Mouse (Mus musculus) large intestine, adult 2 months (tissue): ENCODE results near the gene Alg14. TPM values are rescaled to one million over a fixed set of nuclear protein-coding genes. Genes with fewer than 3 reads are reported as not detected.

Experiments
- DNase-seq: peaks from one replicate; pipeline ENCODE4 v3.0.0-alpha.2; 2012; ENCODE audit warnings: low read depth, low spot score
- WGBS: fragments of 180-500 bp; shearing (Covaris S2); methylation state at CpG from one replicate; pipeline ENCODE4 v1.1.7; 2018; 5-methylcytosine and 5-hydroxymethylcytosine counted together
- polyA plus RNA-seq: library from polyadenylated mRNA; depleted of rRNA; stranded (reverse); fragments of >200 nt; gene quantifications from 2 replicates; pipeline ENCODE4 v1.2.3, GENCODE M21; 2012; rRNA removed

Gene Alg14
- polyA plus RNA-seq, 1 experiment = 15.2 TPM

DNA sequence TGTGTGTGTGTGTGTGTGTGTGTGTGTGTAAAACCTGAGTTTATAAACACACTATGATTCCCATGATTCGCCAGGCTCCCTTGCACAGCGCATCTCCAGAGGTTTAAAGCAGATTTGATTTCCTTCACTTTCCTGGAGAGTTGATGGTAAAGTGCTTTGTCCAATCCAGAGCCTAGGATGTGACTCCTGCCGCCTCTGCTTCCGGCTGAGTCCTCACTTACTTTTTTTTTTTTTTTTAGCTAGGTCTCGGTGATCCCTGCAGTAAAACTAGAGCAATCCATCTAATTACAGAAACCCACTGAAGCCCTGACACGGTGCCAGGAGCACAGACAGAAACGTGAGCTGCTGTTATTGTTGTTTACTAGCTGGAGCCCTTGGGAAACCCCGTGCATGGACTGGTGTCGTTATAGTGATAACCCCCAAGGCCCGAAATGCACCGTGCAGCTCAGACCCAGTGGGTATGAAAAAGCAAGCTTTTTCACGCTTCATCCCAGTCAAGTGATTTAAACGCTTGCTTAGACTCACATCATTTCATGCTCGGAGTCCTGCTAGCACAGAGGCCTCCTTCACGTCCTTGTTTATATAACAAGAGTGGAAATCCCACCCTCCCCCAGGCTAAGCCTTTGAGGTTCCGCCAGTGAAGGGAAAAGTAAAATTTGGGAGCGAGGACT lies 98.4 kb downstream of the Alg14 start:
- no peak for DNase-seq
- WGBS = 54% methylated on average over 17 of the region's 17 CpGs

DNA sequence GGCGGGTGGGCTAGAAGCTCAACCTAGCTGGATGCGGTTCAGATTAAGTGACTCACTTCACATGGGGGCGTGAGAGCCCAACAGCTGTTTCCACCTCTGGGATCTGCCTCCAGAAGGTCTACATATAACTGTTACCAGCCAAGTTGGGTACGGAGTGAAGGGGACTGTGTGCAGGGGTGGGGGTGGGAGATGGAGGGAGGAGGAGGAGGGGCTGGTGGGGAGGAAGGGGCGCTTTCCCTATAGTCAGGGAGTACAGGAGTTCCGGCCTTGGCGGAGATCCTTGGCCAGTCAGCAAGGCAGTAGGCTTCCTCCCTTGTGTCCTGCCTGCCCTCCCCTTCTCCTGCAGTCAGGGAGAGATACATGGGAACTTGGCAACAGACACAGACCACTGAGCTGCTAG lies 99.2 kb downstream of the Alg14 start:
- WGBS = 73% methylated on average over 7 of the region's 7 CpGs
- no peak for DNase-seq

DNA sequence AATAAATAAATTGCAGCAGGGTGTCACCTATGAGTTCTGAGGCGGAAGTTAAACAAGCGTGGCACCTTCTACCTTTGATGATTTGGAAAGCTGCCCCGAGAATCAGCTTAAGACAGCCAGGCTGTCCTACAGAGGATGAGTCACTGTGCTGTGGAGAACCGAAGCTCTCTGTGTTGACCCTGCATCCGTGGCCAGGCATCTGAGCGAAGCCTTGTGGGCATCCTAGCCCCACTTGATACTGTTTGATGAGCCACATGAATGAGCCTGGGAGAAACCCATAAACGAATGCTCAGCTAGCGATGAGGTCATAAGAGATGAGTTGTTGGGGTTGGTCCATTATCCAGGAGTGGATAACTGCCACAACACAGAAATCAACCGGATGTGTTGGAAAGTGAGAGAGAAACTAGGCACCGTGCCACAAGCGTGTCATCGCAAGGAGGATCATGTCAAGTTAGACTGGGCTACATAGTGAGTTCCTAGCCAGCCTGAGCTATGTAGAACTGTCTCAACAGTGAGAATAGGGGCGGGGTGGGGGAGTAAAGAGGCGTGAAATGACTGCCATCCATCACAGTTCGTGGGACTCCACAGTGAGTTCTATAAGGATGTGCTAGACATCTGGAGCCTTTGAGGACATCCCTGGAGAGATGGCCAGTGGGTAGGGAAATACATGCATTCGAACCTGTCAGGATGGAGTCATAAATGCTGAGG lies 104.2 kb downstream of the Alg14 start:
- no peak for DNase-seq
- WGBS = 76% methylated on average over 16 of the region's 16 CpGs

GRCm38 (mm10) chr3:121396561-121396960 lies 105.0 kb downstream of the Alg14 start:
- no peak for DNase-seq
- 82% methylated on average over 7 of the region's 7 CpGs for WGBS

DNA sequence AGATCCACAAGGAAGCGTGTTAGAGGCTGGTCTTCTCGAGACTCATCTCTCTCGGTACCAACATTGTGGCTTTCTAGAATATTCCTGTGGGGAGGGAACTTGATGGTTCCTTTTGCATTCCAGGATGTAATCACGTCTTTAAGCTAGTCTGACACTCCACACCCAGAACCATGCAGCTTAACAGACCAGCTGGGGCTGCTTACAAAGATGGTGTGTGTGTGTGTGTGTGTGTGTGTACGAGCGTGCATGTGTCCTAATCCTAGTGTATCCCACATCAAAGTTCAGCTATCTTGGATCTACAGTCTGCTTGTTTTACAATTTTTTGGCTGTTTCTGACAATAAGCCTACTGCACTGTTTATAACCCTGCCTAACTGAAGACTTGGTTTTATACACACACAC lies 105.4 kb downstream of the Alg14 start:
- WGBS = 76% methylated on average over 6 of the region's 6 CpGs
- no peak for DNase-seq

GRCm38 (mm10) chr3:121401384-121401783 lies 109.8 kb downstream of the Alg14 start:
- whole genome bisulfite sequencing = 29% methylated on average over 4 of the region's 4 CpGs
- DNase-seq = no peak

DNA sequence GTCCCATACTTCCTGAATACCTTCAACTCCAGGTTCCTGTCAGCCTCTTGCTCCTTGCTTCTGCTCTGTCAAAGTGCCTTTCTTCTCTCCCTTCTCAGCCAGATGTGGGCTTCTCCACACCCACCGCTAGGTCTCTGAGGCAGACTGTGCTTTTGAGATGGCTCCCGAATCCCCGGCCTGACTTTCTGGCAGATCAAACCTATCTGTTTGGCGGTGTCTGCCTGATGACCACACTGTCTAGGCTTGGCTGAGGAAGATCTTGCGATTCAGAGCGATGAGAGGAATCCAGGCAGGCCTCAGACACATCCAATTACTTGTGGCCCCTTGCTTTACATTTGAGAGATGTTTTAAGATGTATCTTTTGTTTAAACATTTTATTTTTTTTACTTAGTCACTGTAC lies 110.5 kb downstream of the Alg14 start:
- no peak for DNase-seq
- WGBS = 87% methylated on average over 6 of the region's 6 CpGs

GRCm38 (mm10) chr3:121403449-121403848 lies 111.9 kb downstream of the Alg14 start:
- no peak for DNase-seq
- 51% methylated on average over 5 of the region's 5 CpGs for WGBS

GRCm38 (mm10) chr3:121405101-121405500 lies 113.5 kb downstream of the Alg14 start:
- 48% methylated on average over 5 of the region's 5 CpGs for whole genome bisulfite sequencing

DNA sequence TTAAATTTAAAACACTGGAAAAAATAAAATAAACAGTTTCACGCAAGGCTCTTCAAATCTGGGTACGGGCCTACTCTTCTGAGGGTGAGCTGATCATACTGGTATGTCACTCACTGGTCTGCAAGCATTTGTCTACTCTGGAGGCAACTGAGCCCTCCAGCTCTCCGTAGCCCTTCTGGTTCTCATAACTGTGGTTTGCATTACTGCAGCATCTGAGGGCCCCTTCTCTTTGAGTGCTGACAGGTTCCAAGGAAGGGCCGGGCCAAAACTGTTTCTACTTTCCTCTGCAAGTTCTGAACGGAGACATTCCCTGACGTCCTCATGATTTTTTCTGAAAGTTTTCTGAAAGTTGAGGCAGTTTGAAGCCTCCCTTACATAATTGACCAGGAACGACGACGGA lies 115.8 kb downstream of the Alg14 start:
- DNase-seq = no peak

More at GRCm38 (mm10) chr3:121405101-121405500, 113.5 kb downstream of the Alg14 start:
- DNase-seq = no peak

GRCm38 (mm10) chr3:121408386-121408785 lies 116.8 kb downstream of the Alg14 start:
- 50% methylated on average over 3 of the region's 3 CpGs for WGBS
- no peak for DNase-seq

More for the DNA sequence above, 115.8 kb downstream of the Alg14 start:
- WGBS = 51% methylated on average over 9 of the region's 9 CpGs

- WGBS = 25% methylated on average over 6 of the region's 6 CpGs
Observed at GRCm38 (mm10) chr3:121411450-121411849, 119.9 kb downstream of the Alg14 start.

More at GRCm38 (mm10) chr3:121411450-121411849, 119.9 kb downstream of the Alg14 start:
- DNase-seq = no peak

Other genes starting within 250 kb of the Alg14 start
- gene Rwdd3, start 120.1 kb upstream of the Alg14 start, polyA plus RNA-seq = 0.78 and 0.89 TPM in 2 replicates
- gene Tmem56, start 8.7 kb upstream of the Alg14 start, polyA plus RNA-seq = 1.7 and 2.1 TPM in 2 replicates
- 88.9 and 102 TPM in 2 replicates for gene Cnn3, start 134.7 kb downstream of the Alg14 start, polyA plus RNA-seq
- gene Slc44a3, start 240.6 kb downstream of the Alg14 start, polyA plus RNA-seq = 12.0 and 20.6 TPM in 2 replicates